Mouse (Mus musculus) left cerebral cortex, postnatal 25 days (tissue): ENCODE data around the gene Plcb4. TPM values are rescaled to one million over a fixed set of nuclear protein-coding genes. Genes with fewer than 3 reads are reported as not detected.

Experiments
- DNase-seq, 2 experiments: peaks; one replicate each; pipeline ENCODE4 v3.0.0; 2022; ENCODE audit warnings: low spot score in 2 of 2, mixed read lengths in 1 of 2
- intact Hi-C: fragments of 180-260 bp; cut with DNase I; formaldehyde crosslinking; loops from one replicate; pipeline ENCODE4 v1.15.1; 2025
- total RNA-seq, 2 experiments: library from RNA; stranded (reverse); gene quantifications; 2 replicates each; pipeline ENCODE4 v1.2.3; 2021

Gene Plcb4
- total RNA-seq, 2 experiments from 2014 or later, result 67.8 to 69.8 TPM

DNA sequence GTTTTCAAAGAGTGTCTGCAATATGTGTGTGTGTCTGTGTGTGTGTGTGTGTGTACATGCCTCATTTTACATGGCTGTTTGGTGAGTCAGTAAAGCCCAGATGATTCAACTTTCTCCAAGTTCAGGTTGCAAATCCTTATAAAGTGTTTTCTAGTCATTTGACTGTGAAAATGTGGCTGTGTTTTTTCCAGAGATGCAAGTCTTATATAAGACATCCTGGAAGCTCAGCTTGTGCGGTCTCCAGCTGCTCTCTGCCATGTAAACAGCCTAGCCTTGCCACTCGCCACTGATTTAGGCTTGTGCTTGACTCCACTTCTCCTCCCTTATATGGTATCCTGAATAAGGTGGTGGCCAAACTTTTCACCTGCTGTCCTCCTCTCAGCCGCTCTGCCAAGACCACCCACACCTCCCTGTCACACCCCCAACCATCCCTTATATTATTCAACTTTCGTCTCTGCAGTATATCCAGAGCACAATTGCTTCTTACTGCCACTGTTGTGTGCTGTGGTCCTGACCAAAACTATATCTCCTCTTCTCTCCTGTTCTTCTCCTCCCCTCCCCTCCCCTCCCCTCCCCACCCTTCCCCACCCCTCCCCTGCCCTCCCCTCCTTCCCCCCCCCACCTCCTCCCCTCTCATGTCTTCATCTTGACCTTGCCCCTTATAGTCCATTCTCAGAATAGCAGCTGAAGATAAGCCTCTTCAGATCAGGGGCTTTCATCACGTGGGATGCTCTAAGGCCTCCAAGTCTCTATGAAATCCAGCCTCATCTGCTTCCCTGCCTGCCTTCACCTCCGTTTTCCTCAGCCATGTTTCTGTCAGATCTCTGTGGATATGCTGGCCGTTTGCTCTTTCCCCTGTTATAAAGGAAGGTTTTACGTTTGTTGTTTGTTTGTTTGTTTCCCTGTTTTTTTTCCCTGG, 255.8 kb downstream of the Plcb4 start:
- intact Hi-C loops, result no loop called here
- peak; percentile 31 to 74 for DNase-seq

DNA sequence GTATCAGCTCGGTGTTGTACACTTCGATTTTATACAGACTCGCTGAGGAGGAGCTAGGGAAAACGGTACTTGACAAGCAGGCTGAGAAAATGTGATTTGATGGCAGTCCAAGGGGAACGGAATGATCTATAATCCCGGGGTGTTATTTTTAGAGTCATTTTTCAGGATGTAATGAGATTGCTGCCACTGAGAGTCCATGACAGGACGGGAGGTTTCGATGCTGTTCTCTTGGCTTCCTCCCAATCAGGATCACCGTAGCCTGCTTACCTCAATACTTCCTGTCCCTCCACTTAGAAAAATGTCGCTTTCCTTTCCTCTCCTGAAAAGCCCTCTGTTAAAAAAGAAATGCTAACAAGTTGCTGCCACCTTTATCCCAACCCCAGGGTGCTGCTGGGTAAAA, 257.1 kb downstream of the Plcb4 start:
- intact Hi-C loops, result no loop called here

GRCm38 (mm10) chr2:135917000-135917399, 258.2 kb downstream of the Plcb4 start:
- intact Hi-C loops, result no loop called here
- no peak for DNase-seq

More for the DNA sequence above, 257.1 kb downstream of the Plcb4 start:
- DNase-seq, result no peak

- intact Hi-C loops, result no loop called here
- no peak for DNase-seq
Measured at GRCm38 (mm10) chr2:135918116-135918515, 259.3 kb downstream of the Plcb4 start.

- intact Hi-C loops, result no loop called here
- no peak for DNase-seq
Measured at GRCm38 (mm10) chr2:135919641-135920040, 260.8 kb downstream of the Plcb4 start.

GRCm38 (mm10) chr2:135926660-135927343, 268.0 kb downstream of the Plcb4 start:
- peak; percentile 48 to 53 for DNase-seq
- intact Hi-C loops, result loop anchor here (2.0 to 5.0 kb wide), 3 partner anchors 270 to 540 kb away; partner anchors contain the start of gene Plcb4

GRCm38 (mm10) chr2:135929021-135929720, 270.4 kb downstream of the Plcb4 start:
- DNase-seq, result no peak

DNA sequence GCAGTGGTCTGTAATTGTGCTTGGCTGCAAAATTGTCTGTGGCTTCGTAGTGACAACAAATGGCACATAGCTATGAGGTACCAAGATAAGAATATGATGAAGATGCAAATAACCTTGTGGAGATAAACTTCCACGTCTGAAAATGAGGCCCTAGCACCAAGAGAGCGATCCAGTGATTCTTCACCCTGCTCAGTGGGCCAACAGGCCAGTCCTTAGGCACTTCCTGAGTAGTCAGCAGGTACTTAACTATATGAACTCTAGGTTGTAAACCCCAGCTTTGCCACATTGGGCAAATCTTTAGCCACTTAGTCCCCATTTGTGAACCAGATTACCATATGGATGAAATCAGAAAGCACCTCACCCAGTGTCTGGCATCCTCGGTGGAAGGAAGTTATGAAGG, 271.9 kb downstream of the Plcb4 start:
- no peak for DNase-seq
- intact Hi-C loops, result no loop called here

More at GRCm38 (mm10) chr2:135929021-135929720, 270.4 kb downstream of the Plcb4 start:
- intact Hi-C loops, result loop anchor here (5.0 kb wide), 2 partner anchors 272 to 542 kb away; partner anchors contain the start of gene Plcb4

GRCm38 (mm10) chr2:135932569-135932968, 273.8 kb downstream of the Plcb4 start:
- no peak for DNase-seq
- intact Hi-C loops, result no loop called here

DNA sequence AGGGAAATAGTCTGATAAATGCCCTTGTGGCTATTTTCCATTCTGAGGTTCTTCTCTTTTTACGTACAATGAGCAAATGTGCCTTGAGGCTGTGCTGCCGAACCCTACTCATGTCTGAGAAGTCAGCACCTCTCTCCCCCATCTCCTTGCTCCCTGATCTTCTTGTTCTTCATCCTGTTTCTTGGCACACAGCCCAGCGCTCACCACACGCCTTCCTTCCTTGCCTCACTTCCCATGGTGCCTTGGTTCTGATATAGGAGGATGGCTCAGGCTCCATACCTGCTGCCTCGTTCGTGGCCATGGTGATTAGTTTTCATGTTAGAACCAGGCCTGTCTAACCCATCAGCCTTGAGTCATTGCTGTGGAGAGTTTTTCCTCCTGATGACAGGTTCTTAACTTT, 277.6 kb downstream of the Plcb4 start:
- intact Hi-C loops, result no loop called here
- no peak for DNase-seq

- intact Hi-C loops, result no loop called here
- no peak for DNase-seq
Measured at GRCm38 (mm10) chr2:135937646-135938045, 278.8 kb downstream of the Plcb4 start.

- intact Hi-C loops, result no loop called here
- DNase-seq, result no peak
Measured at GRCm38 (mm10) chr2:135939933-135940332, 281.1 kb downstream of the Plcb4 start.

- no peak for DNase-seq
- intact Hi-C loops, result no loop called here
Measured at GRCm38 (mm10) chr2:135947839-135948238, 289.0 kb downstream of the Plcb4 start.

DNA sequence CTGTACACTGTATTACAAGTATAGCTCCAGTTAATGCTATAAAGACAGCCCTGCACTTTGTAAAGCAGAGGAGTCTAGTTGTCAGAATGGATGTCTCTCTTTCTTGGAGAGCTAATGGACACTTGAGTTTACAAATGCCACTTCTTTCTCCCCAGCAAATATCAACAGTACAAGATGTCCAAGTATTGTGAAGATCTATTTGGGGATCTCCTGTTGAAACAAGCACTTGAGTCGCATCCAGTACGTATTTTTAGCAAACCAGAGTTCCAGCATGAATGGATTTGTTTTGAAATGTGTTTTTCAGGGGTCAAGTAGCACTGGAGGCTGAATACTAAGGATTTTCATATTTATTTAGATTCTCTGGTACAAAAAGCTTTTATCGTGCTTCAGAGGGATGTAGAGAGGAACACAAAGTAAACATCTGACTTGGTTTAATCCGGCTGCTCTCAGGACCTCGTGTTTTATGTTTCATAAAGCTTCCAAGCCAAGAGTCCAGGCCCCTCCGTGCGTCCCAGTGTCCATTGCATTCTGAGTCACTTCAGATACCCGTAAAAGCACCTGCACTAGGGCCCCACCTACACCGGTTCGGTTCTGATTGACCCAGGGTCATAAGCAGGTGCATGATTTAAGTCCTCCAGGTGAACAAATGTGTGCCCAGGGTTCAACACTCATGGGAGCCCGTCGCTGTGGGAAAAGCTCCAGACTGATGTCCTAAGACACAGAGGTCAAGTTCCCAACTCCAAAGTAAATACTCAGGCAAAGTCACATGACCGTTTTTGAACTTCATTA, 296.1 kb downstream of the Plcb4 start:
- DNase-seq, result no peak
- intact Hi-C loops, result loop anchor here (5.0 kb wide), 1 partner anchor 518 kb away; no protein-coding TSS in a partner anchor

- intact Hi-C loops, result loop anchor here (2.0 to 5.0 kb wide), 3 partner anchors 518 to 593 kb away; no protein-coding TSS in a partner anchor
- DNase-seq, result no peak
Measured at GRCm38 (mm10) chr2:135955796-135956195, 297.0 kb downstream of the Plcb4 start.

- intact Hi-C loops, result loop anchor here (2.0 to 5.0 kb wide), 3 partner anchors 520 to 595 kb away; no protein-coding TSS in a partner anchor
- DNase-seq, result peak; percentile 63 to 72
Measured at GRCm38 (mm10) chr2:135957689-135958088, 298.9 kb downstream of the Plcb4 start.

DNA sequence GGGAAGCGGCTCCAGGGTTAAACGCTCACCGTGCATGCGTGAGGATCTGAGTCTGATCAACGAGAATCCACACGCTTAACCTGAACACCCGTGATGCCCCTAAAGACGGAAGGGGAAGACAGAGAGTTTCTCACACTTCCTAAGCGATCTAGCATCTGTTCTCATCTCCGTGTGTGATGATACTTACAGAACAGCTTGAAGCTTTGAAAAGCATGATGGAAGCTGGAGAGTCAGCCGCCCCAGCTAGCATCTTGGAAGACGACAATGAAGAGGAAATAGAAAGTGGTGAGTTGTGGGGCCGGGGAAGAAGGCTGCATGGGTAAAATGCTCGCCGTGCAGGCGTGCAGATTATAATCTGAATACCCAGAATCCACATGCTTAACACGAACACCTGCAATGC, 299.6 kb downstream of the Plcb4 start:
- peak; percentile 26 to 50 for DNase-seq
- intact Hi-C loops, result loop anchor here (5.0 kb wide), 1 partner anchor 521 kb away; no protein-coding TSS in a partner anchor

DNA sequence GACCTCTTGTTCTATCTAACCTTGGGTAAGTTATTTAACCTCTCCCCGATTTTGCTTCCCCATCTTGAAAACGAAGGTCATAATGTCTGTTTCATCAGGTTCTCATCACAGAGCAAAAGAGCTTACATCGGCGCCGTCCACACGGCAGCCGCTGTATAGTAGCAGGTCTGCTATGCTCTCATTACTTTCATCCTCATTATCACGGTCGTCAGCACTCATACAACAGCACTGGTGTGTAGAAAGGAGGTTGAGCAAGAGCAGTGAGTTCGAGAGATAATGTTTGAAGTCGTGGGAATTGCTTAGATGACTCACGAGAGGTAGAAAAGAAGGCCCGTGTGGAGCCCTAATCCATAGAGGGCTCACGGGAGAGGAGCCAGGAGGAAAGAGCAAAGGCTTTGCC, 304.3 kb downstream of the Plcb4 start:
- no peak for DNase-seq
- intact Hi-C loops, result loop anchor here (10.0 kb wide), 1 partner anchor 922 kb away; the partner anchor contains the start of gene AL731706.2
